Mouse (Mus musculus) stomach, embryonic 14.5 days (tissue): ENCODE results near the gene Rpgrip1l. TPM values are rescaled to one million over a fixed set of nuclear protein-coding genes. Genes with fewer than 3 reads are reported as not detected.

Source experiments
- ATAC-seq: fragments of 200-750 bp; cut with Nextera tagmentation; 2 replicates; pipeline ENCODE4 v1.8.0; 2017; ENCODE audit warnings: low read depth, moderate TSS enrichment; ENCODE audit not compliant: insufficient number of reproducible peaks, insufficient read depth, low FRiP score
- H3K27ac ChIP-seq: fragments of 300-500 bp; sonication (generic); 2 replicates; pipeline ENCODE4 v1.5.1; 2014; ENCODE audit warnings: mild to moderate bottlenecking, low read length, moderate library complexity, mixed read lengths
- H3K27me3 ChIP-seq: fragments of 300-500 bp; sonication (generic); 2 replicates; pipeline ENCODE4 v1.6.1; 2014; ENCODE audit warnings: low read length, control low read depth, mixed read lengths; ENCODE audit not compliant: control insufficient read depth, insufficient read depth
- H3K36me3 ChIP-seq: fragments of 300-500 bp; sonication (generic); 2 replicates; pipeline ENCODE4 v1.6.1; 2014; ENCODE audit warnings: mild to moderate bottlenecking, control low read depth, low read length, moderate library complexity, mixed read lengths; ENCODE audit not compliant: control insufficient read depth, insufficient read depth
- H3K4me1 ChIP-seq: fragments of 300-500 bp; sonication (generic); 2 replicates; pipeline ENCODE4 v1.6.1; 2014; ENCODE audit warnings: low read length, control low read depth, mixed read lengths; ENCODE audit not compliant: control insufficient read depth, insufficient read depth
- H3K4me2 ChIP-seq: fragments of 300-500 bp; sonication (generic); replicated peaks from 2 replicates; pipeline ENCODE4 v1.6.1; 2014; ENCODE audit warnings: low read depth, low read length, control low read depth
- H3K4me3 ChIP-seq: fragments of 300-500 bp; sonication (generic); 2 replicates; pipeline ENCODE4 v1.5.1; 2014; ENCODE audit warnings: low read depth, low read length, control low read depth
- H3K9ac ChIP-seq: fragments of 300-500 bp; sonication (generic); replicated peaks from 2 replicates; pipeline ENCODE4 v1.6.1; 2014; ENCODE audit warnings: low read depth, mild to moderate bottlenecking, control low read depth, low read length, moderate library complexity, mixed read lengths
- H3K9me3 ChIP-seq: fragments of 300-500 bp; sonication (generic); 2 replicates; pipeline ENCODE4 v1.6.1; 2016; ENCODE audit warnings: low read depth, low read length, control low read depth; ENCODE audit not compliant: control insufficient read depth
- WGBS: fragments of 180-500 bp; shearing (Covaris S2); extraction: QIAGEN DNeasy Blood & Tissue Kit; methylation state at CpG from one replicate; pipeline ENCODE4 v1.1.7; 2014; 5-methylcytosine and 5-hydroxymethylcytosine counted together
- polyA plus RNA-seq: library from polyadenylated mRNA; unstranded; fragments of >200 nt; fragmentation: Nextera tagmentation; extraction: Ambion mirVana; gene quantifications from 2 replicates; pipeline ENCODE4 v1.2.1, GENCODE M21; 2014

The Rpgrip1l gene
- polyA plus RNA-seq, 1 experiment from 2014 or later: 9.5 TPM

GRCm38 (mm10) chr8:91353907-91354306 lies 40.8 kb upstream of the Rpgrip1l start:
- Histone ChIP-seq H3K27ac (no peak overlapping the region), H3K9me3 (no peaks in the 10 kb centered on the region), H3K27me3 (no peaks in the 10 kb centered on the region), H3K36me3 (no peaks in the 10 kb centered on the region; the same call in 1 of the 2 replicates), H3K4me1 (peaks cover 8% of the 10 kb centered on the region; the same call in 1 of the 2 replicates), H3K9ac (no peak overlapping the region), H3K4me2 (no peak overlapping the region), H3K4me3 (no peak overlapping the region)
- WGBS: 85% methylated on average over 4 of the region's 4 CpGs
- ATAC-seq: no peak

GRCm38 (mm10) chr8:91353062-91353461 lies 40.0 kb upstream of the Rpgrip1l start:
- no peak overlapping the region for H3K9ac ChIP-seq
- no peak overlapping the region for H3K4me3 ChIP-seq
- H3K27ac ChIP-seq: no peak overlapping the region
- H3K27me3 ChIP-seq: no peaks in the 10 kb centered on the region
- H3K4me1 ChIP-seq: peaks cover 11% of the 10 kb centered on the region; the same call in 1 of the 2 replicates
- ATAC-seq: no peak
- H3K9me3 ChIP-seq: no peaks in the 10 kb centered on the region
- no peak overlapping the region for H3K4me2 ChIP-seq
- H3K36me3 ChIP-seq: no peaks in the 10 kb centered on the region; the same call in 1 of the 2 replicates
- 75% methylated on average over 5 of the region's 5 CpGs for WGBS

- no peak overlapping the region for H3K4me2 ChIP-seq
- H3K36me3 ChIP-seq: no peaks in the 10 kb centered on the region; the same call in 1 of the 2 replicates
- H3K9me3 ChIP-seq: no peaks in the 10 kb centered on the region
- H3K4me3 ChIP-seq: no peak overlapping the region
- no peaks in the 10 kb centered on the region for H3K27me3 ChIP-seq
- no peak for ATAC-seq
- no peak overlapping the region for H3K27ac ChIP-seq
- H3K4me1 ChIP-seq: peaks cover 11% of the 10 kb centered on the region; the same call in 1 of the 2 replicates
- H3K9ac ChIP-seq: no peak overlapping the region
- 94% methylated on average over 3 of the region's 3 CpGs for WGBS
These were observed 39.5 kb upstream of the Rpgrip1l start for GRCm38 (mm10) chr8:91352598-91352997.

GRCm38 (mm10) chr8:91350628-91351027 lies 37.6 kb upstream of the Rpgrip1l start:
- H3K9ac ChIP-seq: no peak overlapping the region
- H3K4me1 ChIP-seq: peaks cover 11% of the 10 kb centered on the region; the same call in 1 of the 2 replicates
- no peak for ATAC-seq
- H3K27ac ChIP-seq: no peak overlapping the region
- H3K4me2 ChIP-seq: no peak overlapping the region
- 63% methylated on average over 7 of the region's 7 CpGs for WGBS
- H3K9me3 ChIP-seq: no peaks in the 10 kb centered on the region
- H3K4me3 ChIP-seq: no peak overlapping the region
- no peaks in the 10 kb centered on the region; the same call in 1 of the 2 replicates for H3K36me3 ChIP-seq
- no peaks in the 10 kb centered on the region for H3K27me3 ChIP-seq

- peaks cover 7% of the 10 kb centered on the region; the same call in 1 of the 2 replicates for H3K4me1 ChIP-seq
- no peak for ATAC-seq
These were observed 36.8 kb upstream of the Rpgrip1l start for GRCm38 (mm10) chr8:91349816-91350215.

GRCm38 (mm10) chr8:91347595-91347994 lies 34.5 kb upstream of the Rpgrip1l start:
- Histone ChIP-seq H3K4me3 (no peak overlapping the region), H3K27ac (no peak overlapping the region), H3K4me1 (peaks cover 7% of the 10 kb centered on the region; the same call in 1 of the 2 replicates), H3K27me3 (no peaks in the 10 kb centered on the region), H3K4me2 (no peak overlapping the region), H3K9me3 (no peaks in the 10 kb centered on the region), H3K36me3 (no peaks in the 10 kb centered on the region; the same call in 1 of the 2 replicates), H3K9ac (no peak overlapping the region)
- WGBS: 51% methylated on average over 6 of the region's 6 CpGs
- ATAC-seq: no peak

More at GRCm38 (mm10) chr8:91349816-91350215, 36.8 kb upstream of the Rpgrip1l start:
- Histone ChIP-seq H3K4me3 (no peak overlapping the region), H3K36me3 (no peaks in the 10 kb centered on the region; the same call in 1 of the 2 replicates), H3K4me2 (no peak overlapping the region), H3K27me3 (no peaks in the 10 kb centered on the region), H3K9ac (no peak overlapping the region), H3K9me3 (no peaks in the 10 kb centered on the region), H3K27ac (no peak overlapping the region)
- 93% methylated on average over 7 of the region's 7 CpGs for WGBS

- Histone ChIP-seq H3K27me3 (no peaks in the 10 kb centered on the region), H3K36me3 (no peaks in the 10 kb centered on the region; the same call in 1 of the 2 replicates), H3K4me1 (peaks cover 10% of the 10 kb centered on the region; the same call in 1 of the 2 replicates), H3K4me2 (no peak overlapping the region), H3K4me3 (no peak overlapping the region), H3K9me3 (no peaks in the 10 kb centered on the region), H3K9ac (no peak overlapping the region), H3K27ac (no peak overlapping the region)
- no peak for ATAC-seq
- WGBS: 79% methylated on average over 10 of the region's 10 CpGs
These were observed 34.1 kb upstream of the Rpgrip1l start for GRCm38 (mm10) chr8:91347146-91347545.

- no peak overlapping the region for H3K4me3 ChIP-seq
- no peaks in the 10 kb centered on the region; the same call in 1 of the 2 replicates for H3K36me3 ChIP-seq
- no peak overlapping the region for H3K4me2 ChIP-seq
- no peaks in the 10 kb centered on the region for H3K27me3 ChIP-seq
- H3K4me1 ChIP-seq: peaks cover 7% of the 10 kb centered on the region
- WGBS: 90% methylated on average over 11 of the region's 11 CpGs
- H3K27ac ChIP-seq: no peak overlapping the region
- H3K9me3 ChIP-seq: no peaks in the 10 kb centered on the region
- no peak for ATAC-seq
- H3K9ac ChIP-seq: no peak overlapping the region
These were observed 31.6 kb upstream of the Rpgrip1l start for GRCm38 (mm10) chr8:91344659-91345058.

- H3K9me3 ChIP-seq: no peaks in the 10 kb centered on the region
- no peak overlapping the region for H3K4me3 ChIP-seq
- H3K4me2 ChIP-seq: no peak overlapping the region
- H3K36me3 ChIP-seq: no peaks in the 10 kb centered on the region
- no peak overlapping the region for H3K9ac ChIP-seq
- H3K27ac ChIP-seq: no peak overlapping the region
- 81% methylated on average over 5 of the region's 5 CpGs for WGBS
- H3K27me3 ChIP-seq: no peaks in the 10 kb centered on the region
- peaks cover 8% of the 10 kb centered on the region for H3K4me1 ChIP-seq
- no peak for ATAC-seq
These were observed 29.7 kb upstream of the Rpgrip1l start for GRCm38 (mm10) chr8:91342798-91343197.
